Mouse (Mus musculus) brain, embryonic 14.5 days (tissue): ENCODE results near the gene Samd1.

Experiments
- CTCF ChIP-seq: fragments of 200-500 bp; IDR thresholded peaks from 2 replicates; pipeline ENCODE4 v1.5.1; 2012; ENCODE audit warnings: inconsistent platforms, mild to moderate bottlenecking, moderate library complexity, borderline replicate concordance; ENCODE audit not compliant: insufficient read depth, insufficient read length; ENCODE audit errors: extremely low read depth
- POLR2A ChIP-seq: fragments of 200-500 bp; IDR thresholded peaks from 2 replicates; pipeline ENCODE4 v1.6.1; 2012; ENCODE audit warnings: mild to moderate bottlenecking, inconsistent platforms, borderline replicate concordance; ENCODE audit not compliant: poor library complexity, insufficient read depth, insufficient read length, severe bottlenecking; ENCODE audit errors: extremely low read depth

- TF ChIP-seq POLR2A (no peak), CTCF (no peak)
Measured at GRCm38 (mm10) chr8:83976101-83976630, 21.3 kb upstream of the Samd1 start.
